Mouse (Mus musculus): Measurements from ENCODE around the gene Pnma3. TPM values are rescaled to one million over a fixed set of nuclear protein-coding genes. Genes with fewer than 3 reads are reported as not detected.
"Not testable (repeated sequence)": the region's sequence is repeated elsewhere in the genome, so short reads cannot be mapped to it uniquely, and the experiment has no call there.

The Pnma3 gene
- polyA plus RNA-seq, 1 experiment from 2014 or later: 0.32 TPM

DNA sequence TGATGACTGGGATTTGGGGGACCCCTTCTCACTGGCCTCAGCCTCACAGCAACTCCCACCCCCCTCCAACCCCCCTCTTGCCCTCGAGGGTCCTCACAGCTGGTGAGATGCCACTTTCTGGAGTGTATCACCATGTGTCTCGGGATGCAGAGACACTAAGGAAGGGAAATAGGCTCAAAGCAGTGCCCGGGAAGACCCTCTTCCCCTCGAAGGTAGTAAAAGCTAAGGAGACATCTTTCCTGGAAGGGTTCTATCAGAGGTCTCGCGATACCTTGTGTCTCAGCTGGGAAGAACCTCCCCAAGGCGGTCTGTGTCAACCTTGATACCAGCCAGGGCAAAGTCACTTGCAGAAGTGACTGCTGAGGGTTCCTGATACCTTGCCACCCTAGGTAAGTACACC lies 52.2 kb downstream of the Pnma3 start, which contains the start of gene Gm14685:
Gene Gm14685 (plus strand): TSS at position 301 of the 400 bp plus-strand sequence.
- not testable (repeated sequence) for H3K27ac ChIP-seq; H3K4me2 ChIP-seq (replicated peaks); H3K4me3 ChIP-seq; H3K27me3 ChIP-seq; H3K4me1 ChIP-seq; H3K36me3 ChIP-seq; H3K9me3 ChIP-seq; ATAC-seq (ENCODE audit: low FRiP score, low read depth); H3K9ac ChIP-seq
- WGBS: no CpG with 5 or more reads among the region's 7 CpGs

Other genes starting within 250 kb of the Pnma3 start
- 0.11 TPM in 2 replicates for gene Gabrq, start 239.6 kb upstream of the Pnma3 start, polyA plus RNA-seq (2015; fragmentation: Nextera tagmentation; extraction: Ambion mirVana)
- gene Cetn2, start 146.4 kb upstream of the Pnma3 start, polyA plus RNA-seq (2015; fragmentation: Nextera tagmentation; extraction: Ambion mirVana): 72.8 and 75.1 TPM in 2 replicates
- gene Nsdhl, start 146.2 kb upstream of the Pnma3 start, polyA plus RNA-seq (2015; fragmentation: Nextera tagmentation; extraction: Ambion mirVana): 22.4 and 22.7 TPM in 2 replicates
- gene Zfp185, start 77.4 kb upstream of the Pnma3 start, polyA plus RNA-seq (2015; fragmentation: Nextera tagmentation; extraction: Ambion mirVana): 25.0 and 28.4 TPM in 2 replicates
- gene Pnma5, start 27.7 kb upstream of the Pnma3 start, polyA plus RNA-seq (2015; fragmentation: Nextera tagmentation; extraction: Ambion mirVana): 0.20 and 0.24 TPM in 2 replicates
- gene Xlr4a, start 17.7 kb downstream of the Pnma3 start, polyA plus RNA-seq (2015; fragmentation: Nextera tagmentation; extraction: Ambion mirVana): 0.65 and 1.2 TPM in 2 replicates
- gene Xlr3a, start 32.3 kb downstream of the Pnma3 start, polyA plus RNA-seq (2015; fragmentation: Nextera tagmentation; extraction: Ambion mirVana): 2.4 and 2.8 TPM in 2 replicates
- 0.06 and 0.10 TPM in 2 replicates for gene Gm14685, start 52.3 kb downstream of the Pnma3 start, polyA plus RNA-seq (2015; fragmentation: Nextera tagmentation; extraction: Ambion mirVana)
- gene Xlr5b, start 84.0 kb downstream of the Pnma3 start, polyA plus RNA-seq (2015; fragmentation: Nextera tagmentation; extraction: Ambion mirVana): not detected in 2 replicates
- gene DXBay18, start 84.7 kb downstream of the Pnma3 start, polyA plus RNA-seq (2015; fragmentation: Nextera tagmentation; extraction: Ambion mirVana): not detected in 2 replicates
- gene Spin2d, start 112.2 kb downstream of the Pnma3 start, polyA plus RNA-seq (2015; fragmentation: Nextera tagmentation; extraction: Ambion mirVana): not detected in 2 replicates
- gene Xlr3b, start 127.4 kb downstream of the Pnma3 start, polyA plus RNA-seq (2015; fragmentation: Nextera tagmentation; extraction: Ambion mirVana): 14.1 and 18.5 TPM in 2 replicates
- 0.56 and 1.2 TPM in 2 replicates for gene Xlr4b, start 149.5 kb downstream of the Pnma3 start, polyA plus RNA-seq (2015; fragmentation: Nextera tagmentation; extraction: Ambion mirVana)
- 10.9 and 12.1 TPM in 2 replicates for gene F8a, start 163.5 kb downstream of the Pnma3 start, polyA plus RNA-seq (2015; fragmentation: Nextera tagmentation; extraction: Ambion mirVana)
- gene Xlr4c, start 178.3 kb downstream of the Pnma3 start, polyA plus RNA-seq (2015; fragmentation: Nextera tagmentation; extraction: Ambion mirVana): not detected in 2 replicates
- gene Xlr3c, start 200.6 kb downstream of the Pnma3 start, polyA plus RNA-seq (2015; fragmentation: Nextera tagmentation; extraction: Ambion mirVana): 0.13 and 0.51 TPM in 2 replicates
- 0.09 TPM in 1 of 2 replicates, not detected in the other for gene Xlr5a, start 228.2 kb downstream of the Pnma3 start, polyA plus RNA-seq (2015; fragmentation: Nextera tagmentation; extraction: Ambion mirVana)
- gene Xlr5c, start 228.2 kb downstream of the Pnma3 start, polyA plus RNA-seq (2015; fragmentation: Nextera tagmentation; extraction: Ambion mirVana): not detected in 2 replicates

Measured in limb, embryonic 13.5 days (tissue).